Mouse (Mus musculus) embryonic facial prominence, embryonic 15.5 days (tissue): ENCODE measurements around the gene Gba2. TPM values are rescaled to one million over a fixed set of nuclear protein-coding genes. Genes with fewer than 3 reads are reported as not detected.

Experiments
- ATAC-seq: fragments of 200-750 bp; cut with Nextera tagmentation; 2 replicates; pipeline ENCODE4 v1.8.0; 2017; ENCODE audit warnings: low read depth, moderate TSS enrichment; ENCODE audit not compliant: insufficient number of reproducible peaks, low FRiP score, low TSS enrichment
- H3K27ac ChIP-seq: fragments of 300-500 bp; sonication (generic); replicated peaks from 2 replicates; pipeline ENCODE4 v1.5.1; 2015; ENCODE audit warnings: mild to moderate bottlenecking, inconsistent platforms
- H3K27me3 ChIP-seq: fragments of 300-500 bp; sonication (generic); 2 replicates; pipeline ENCODE4 v1.6.1; 2015; ENCODE audit warnings: inconsistent platforms
- H3K36me3 ChIP-seq: fragments of 300-500 bp; sonication (generic); 2 replicates; pipeline ENCODE4 v1.6.1; 2015; ENCODE audit warnings: mild to moderate bottlenecking, inconsistent platforms
- H3K4me1 ChIP-seq: fragments of 300-500 bp; sonication (generic); 2 replicates; pipeline ENCODE4 v1.6.1; 2015; ENCODE audit warnings: inconsistent platforms
- H3K4me2 ChIP-seq: fragments of 300-500 bp; sonication (generic); replicated peaks from 2 replicates; pipeline ENCODE4 v1.6.1; 2015; ENCODE audit warnings: mild to moderate bottlenecking, inconsistent platforms
- H3K4me3 ChIP-seq: fragments of 300-500 bp; sonication (generic); replicated peaks from 2 replicates; pipeline ENCODE4 v1.5.1; 2015; ENCODE audit warnings: mild to moderate bottlenecking, inconsistent platforms
- H3K9ac ChIP-seq: fragments of 300-500 bp; sonication (generic); 2 replicates; pipeline ENCODE4 v1.6.1; 2015; ENCODE audit warnings: inconsistent platforms
- H3K9me3 ChIP-seq: fragments of 300-500 bp; sonication (generic); replicated peaks from 2 replicates; pipeline ENCODE4 v1.6.1; 2016; ENCODE audit warnings: inconsistent platforms
- WGBS: fragments of 180-500 bp; shearing (Covaris S2); methylation state at CpG from one replicate; pipeline ENCODE4 v1.1.7; 2015; 5-methylcytosine and 5-hydroxymethylcytosine counted together
- polyA plus RNA-seq: library from polyadenylated mRNA; unstranded; fragments of >200 nt; fragmentation: Nextera tagmentation; extraction: Ambion mirVana; gene quantifications from 2 replicates; pipeline ENCODE4 v1.2.1, GENCODE M21; 2015

Gene Gba2
- polyA plus RNA-seq, 1 experiment from 2014 or later: 22.3 TPM

- no peak overlapping the region for H3K27ac ChIP-seq
- peaks cover 45% of the 10 kb centered on the region for H3K36me3 ChIP-seq
- peak overlapping the region; percentile 93 for H3K4me2 ChIP-seq
- H3K9ac ChIP-seq: peak overlapping the region; percentile 87; the same call in 1 of the 2 replicates
- no peak for ATAC-seq
- WGBS: 81% methylated on average over 6 of the region's 6 CpGs
- H3K4me1 ChIP-seq: peaks cover 37% of the 10 kb centered on the region
- H3K4me3 ChIP-seq: peak overlapping the region; percentile 92
- H3K9me3 ChIP-seq: no peaks in the 10 kb centered on the region
- H3K27me3 ChIP-seq: no peaks in the 10 kb centered on the region
Measured at GRCm38 (mm10) chr4:43579731-43580130, 1.1 kb upstream of the Gba2 start.

DNA sequence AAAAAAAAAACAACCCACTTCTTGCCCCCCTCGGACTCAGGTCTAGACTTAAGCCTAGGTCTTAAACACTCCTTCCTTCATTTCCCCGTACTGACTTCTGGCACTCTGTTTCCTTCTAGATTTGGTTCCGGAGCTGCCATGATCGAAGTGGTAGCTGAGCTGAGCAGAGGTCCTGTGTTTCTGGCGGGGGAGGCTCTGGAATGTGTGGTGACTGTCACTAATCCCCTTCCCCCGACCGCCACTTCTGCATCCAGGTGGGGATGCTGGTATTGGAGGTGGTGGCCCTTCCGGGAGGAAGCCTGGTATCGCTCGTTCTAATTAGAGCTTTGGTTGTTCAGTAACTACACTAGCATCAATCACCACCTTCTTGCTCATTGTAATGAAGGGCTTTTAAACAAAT is 583 bp upstream of the Gba2 start:
- peak overlapping the region; percentile 91 for H3K27ac ChIP-seq
- peak overlapping the region; percentile 92 for H3K4me3 ChIP-seq
- no peaks in the 10 kb centered on the region for H3K9me3 ChIP-seq
- H3K9ac ChIP-seq: peak overlapping the region; percentile 87
- peaks cover 41% of the 10 kb centered on the region for H3K36me3 ChIP-seq
- no peak for ATAC-seq
- 5% methylated on average over 10 of the region's 10 CpGs for WGBS
- H3K4me1 ChIP-seq: peaks cover 37% of the 10 kb centered on the region
- H3K27me3 ChIP-seq: no peaks in the 10 kb centered on the region
- peak overlapping the region; percentile 93 for H3K4me2 ChIP-seq

DNA sequence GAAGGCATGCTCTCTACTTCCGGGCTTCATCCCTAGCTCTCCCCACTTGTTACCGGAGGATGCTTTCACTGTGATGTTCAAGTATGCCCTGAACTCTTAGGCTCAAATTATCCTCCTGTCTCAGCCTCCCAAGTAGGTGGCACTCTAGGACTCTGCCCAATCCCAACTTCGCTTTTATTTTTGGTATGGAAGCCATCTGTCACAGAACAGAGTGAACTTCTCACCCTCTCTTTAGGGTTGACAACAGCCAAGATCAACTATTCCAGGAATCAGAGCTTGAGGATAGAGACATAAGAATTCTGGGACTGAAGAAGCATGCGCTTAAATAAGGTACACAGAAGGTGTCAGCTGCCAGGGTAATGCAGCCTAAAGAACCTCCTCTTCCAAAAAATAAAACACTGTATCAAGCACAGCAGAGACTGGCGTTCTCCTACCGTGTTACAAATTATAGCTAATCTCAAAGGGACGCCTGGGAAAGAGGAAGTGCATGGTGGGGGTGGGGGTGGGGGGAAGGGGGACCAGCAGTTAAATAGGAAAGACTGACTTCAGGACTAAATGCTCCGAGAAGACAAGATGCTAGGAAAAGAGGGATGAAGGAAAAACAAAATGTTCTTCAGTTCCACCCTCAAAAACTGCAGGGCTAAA is 1.3 kb downstream of the Gba2 start:
- Histone ChIP-seq H3K9ac (peak overlapping the region; percentile 87), H3K4me3 (peak overlapping the region; percentile 92), H3K9me3 (no peaks in the 10 kb centered on the region), H3K4me2 (peak overlapping the region; percentile 93), H3K27me3 (no peaks in the 10 kb centered on the region), H3K36me3 (peaks cover 38% of the 10 kb centered on the region), H3K4me1 (peaks cover 37% of the 10 kb centered on the region), H3K27ac (no peak overlapping the region)
- WGBS: 40% methylated on average over 8 of the region's 8 CpGs
- no peak for ATAC-seq

DNA sequence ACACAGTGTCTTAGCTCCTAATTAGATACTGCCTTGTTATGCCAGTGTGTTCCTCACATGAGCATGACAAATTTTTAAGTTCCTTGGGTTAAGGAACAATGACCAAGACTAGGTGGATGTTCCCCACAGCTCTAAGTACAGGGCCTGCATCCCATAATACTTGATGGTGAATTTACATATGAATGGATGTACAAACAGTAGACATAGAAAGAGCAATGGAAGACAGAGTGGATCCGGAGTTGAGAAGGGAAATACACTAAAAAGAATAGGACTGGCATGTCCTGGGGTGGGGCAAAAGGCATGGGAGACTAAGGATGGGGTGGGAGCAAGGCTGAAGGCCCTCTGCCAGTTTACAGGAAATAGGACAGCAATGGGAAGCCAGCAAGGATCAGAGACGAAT is 3.3 kb downstream of the Gba2 start:
- Histone ChIP-seq H3K27ac (no peak overlapping the region), H3K4me1 (peaks cover 36% of the 10 kb centered on the region), H3K9me3 (no peaks in the 10 kb centered on the region), H3K4me2 (no peak overlapping the region), H3K27me3 (no peaks in the 10 kb centered on the region), H3K4me3 (no peak overlapping the region), H3K9ac (no peak overlapping the region), H3K36me3 (peaks cover 36% of the 10 kb centered on the region)
- ATAC-seq: no peak
- 84% methylated on average over 2 of the region's 2 CpGs for WGBS

GRCm38 (mm10) chr4:43573561-43573960 is 5.1 kb downstream of the Gba2 start:
- Histone ChIP-seq H3K9me3 (no peaks in the 10 kb centered on the region), H3K4me2 (no peak overlapping the region), H3K27me3 (no peaks in the 10 kb centered on the region), H3K9ac (no peak overlapping the region), H3K4me3 (no peak overlapping the region), H3K36me3 (peaks cover 53% of the 10 kb centered on the region), H3K4me1 (peaks cover 25% of the 10 kb centered on the region), H3K27ac (no peak overlapping the region)
- 85% methylated on average over 4 of the region's 4 CpGs for whole genome bisulfite sequencing
- no peak for ATAC-seq

DNA sequence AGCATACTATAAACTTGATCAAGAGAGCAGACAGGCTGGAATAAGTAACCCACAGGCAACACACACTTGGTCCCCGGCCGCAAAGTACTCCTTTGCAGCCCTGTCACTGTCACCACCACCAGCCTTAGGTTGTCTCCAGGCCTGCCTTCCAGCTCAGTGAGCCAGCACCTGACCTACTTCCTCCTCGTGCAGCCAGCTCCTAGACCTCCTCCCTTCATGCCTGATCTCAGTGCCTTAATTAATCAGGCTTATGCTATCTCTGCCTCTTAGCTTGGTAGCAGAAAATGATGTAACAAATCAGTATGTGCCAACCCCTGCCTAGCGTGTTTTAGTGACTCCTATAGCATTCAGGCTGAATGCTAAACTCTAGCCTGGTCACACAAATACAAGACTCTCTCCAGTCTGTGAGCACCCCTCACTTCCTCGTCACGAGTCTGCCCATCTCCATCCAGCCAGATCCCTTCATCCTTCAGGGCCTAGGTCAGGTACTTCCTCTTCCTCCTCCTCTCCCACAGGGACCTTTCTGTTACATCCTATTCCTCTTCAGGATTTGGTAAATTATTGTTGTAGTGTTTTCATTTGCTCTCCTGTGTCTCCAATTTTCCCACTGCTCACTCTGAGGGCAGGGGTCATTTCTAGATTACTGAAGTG is 7.2 kb downstream of the Gba2 start:
- H3K4me3 ChIP-seq: no peak overlapping the region
- H3K27ac ChIP-seq: no peak overlapping the region
- no peak overlapping the region for H3K4me2 ChIP-seq
- H3K4me1 ChIP-seq: peaks cover 10% of the 10 kb centered on the region
- no peak overlapping the region for H3K9ac ChIP-seq
- ATAC-seq: no peak
- H3K36me3 ChIP-seq: peaks cover 73% of the 10 kb centered on the region
- 81% methylated on average over 6 of the region's 6 CpGs for WGBS
- no peaks in the 10 kb centered on the region for H3K9me3 ChIP-seq
- no peaks in the 10 kb centered on the region for H3K27me3 ChIP-seq

DNA sequence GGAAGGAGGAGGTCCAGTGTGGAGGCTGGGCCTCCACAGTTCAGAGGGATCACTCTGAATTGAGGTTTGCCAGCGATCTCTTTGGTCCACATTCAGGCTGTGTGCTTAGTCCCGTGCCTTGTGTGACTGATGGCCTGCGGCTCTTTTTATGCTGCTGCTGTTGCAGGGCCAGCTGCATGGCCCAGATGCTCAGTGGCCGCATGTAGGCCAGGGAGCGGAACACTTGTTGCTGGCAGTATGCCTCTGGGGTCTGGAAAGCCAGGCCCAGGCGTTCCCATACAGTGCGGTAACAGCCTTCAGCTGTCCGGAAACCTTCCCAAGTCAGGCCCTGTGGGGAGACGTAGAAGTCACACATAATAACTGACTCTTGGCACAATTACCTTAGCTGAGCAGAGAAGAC is 11.5 kb downstream of the Gba2 start:
- WGBS: 89% methylated on average over 9 of the region's 9 CpGs
- Histone ChIP-seq H3K4me1 (peaks cover 13% of the 10 kb centered on the region), H3K27ac (no peak overlapping the region), H3K9ac (no peak overlapping the region), H3K9me3 (no peaks in the 10 kb centered on the region), H3K4me2 (no peak overlapping the region), H3K36me3 (peaks cover 79% of the 10 kb centered on the region), H3K4me3 (no peak overlapping the region), H3K27me3 (no peaks in the 10 kb centered on the region)
- no peak for ATAC-seq

DNA sequence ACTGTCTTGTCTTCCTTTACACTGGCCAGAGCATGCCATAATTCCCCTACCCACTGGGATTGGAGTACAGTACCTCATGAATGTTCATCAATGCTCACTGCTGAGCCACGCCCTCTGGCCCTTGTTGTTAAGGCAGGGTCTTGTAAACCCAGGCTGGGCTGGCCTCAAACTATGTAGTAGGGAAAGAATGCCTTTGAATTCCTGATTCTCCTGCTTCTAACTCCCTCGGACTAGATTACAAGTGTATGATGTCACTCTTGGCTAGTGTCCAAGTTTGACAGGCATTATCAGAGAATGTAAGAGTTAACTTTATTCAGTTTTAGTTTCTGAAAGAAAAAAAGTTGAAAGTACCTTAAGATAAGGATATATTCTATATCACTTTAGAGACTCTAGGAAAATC is 14.4 kb downstream of the Gba2 start:
- Histone ChIP-seq H3K27ac (no peak overlapping the region), H3K36me3 (peaks cover 50% of the 10 kb centered on the region), H3K9ac (no peak overlapping the region), H3K27me3 (no peaks in the 10 kb centered on the region), H3K9me3 (no peaks in the 10 kb centered on the region), H3K4me1 (peaks cover 32% of the 10 kb centered on the region), H3K4me3 (no peak overlapping the region), H3K4me2 (no peak overlapping the region)
- no peak for ATAC-seq
- WGBS: 48% methylated on average over 2 of the region's 2 CpGs

- Histone ChIP-seq H3K9ac (peak overlapping the region; percentile 89; the same call in 1 of the 2 replicates), H3K27me3 (no peaks in the 10 kb centered on the region), H3K27ac (no peak overlapping the region), H3K4me3 (peak overlapping the region; percentile 95), H3K4me2 (peak overlapping the region; percentile 84), H3K4me1 (peaks cover 39% of the 10 kb centered on the region), H3K9me3 (no peaks in the 10 kb centered on the region), H3K36me3 (peaks cover 43% of the 10 kb centered on the region)
- ATAC-seq: no peak
- WGBS: 81% methylated on average over 4 of the region's 4 CpGs
Measured at GRCm38 (mm10) chr4:43563601-43563875, 15.1 kb downstream of the Gba2 start.

DNA sequence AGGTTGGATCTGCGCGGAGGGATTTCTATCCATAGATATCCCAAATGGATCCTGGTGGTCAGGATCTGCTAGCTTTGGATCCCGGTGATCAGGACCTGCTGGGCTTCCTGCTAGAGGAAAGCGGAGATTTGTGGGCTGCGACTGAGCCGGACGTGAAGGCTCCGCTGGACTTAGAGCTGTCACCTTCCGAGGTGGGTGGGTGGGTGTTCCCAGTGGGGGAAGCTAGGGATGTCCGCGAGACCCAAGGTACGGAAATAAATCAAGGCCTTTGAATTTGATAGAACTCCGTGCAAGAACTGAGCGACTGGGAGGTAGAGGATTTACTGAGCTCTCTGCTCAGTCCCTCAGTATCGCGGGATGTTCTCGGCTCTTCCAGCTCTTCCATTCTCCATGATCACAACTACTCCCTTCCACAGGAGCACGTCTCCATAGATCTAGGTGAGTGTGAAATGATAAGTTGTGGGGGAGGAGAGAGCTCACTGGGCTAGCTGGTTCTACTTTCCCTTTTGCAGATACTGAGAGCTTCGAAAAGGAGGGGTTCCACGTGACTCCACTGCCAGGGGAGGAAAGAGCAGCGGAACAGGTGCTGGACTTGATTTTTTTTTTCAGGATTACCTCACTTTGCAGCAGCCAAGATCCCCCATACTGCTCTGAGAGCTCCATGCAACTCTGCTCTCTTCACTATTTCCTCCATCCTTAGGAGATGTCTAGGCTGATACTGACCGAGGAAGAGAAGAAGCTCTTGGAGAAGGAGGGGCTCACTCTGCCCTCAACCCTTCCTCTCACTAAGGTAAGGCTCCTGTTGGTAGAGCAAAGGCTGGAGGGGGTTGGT is 15.7 kb downstream of the Gba2 start:
- H3K4me2 ChIP-seq: peak overlapping the region; percentile 84
- peak overlapping the region; percentile 100 for H3K27ac ChIP-seq
- WGBS: 4% methylated on average over 22 of the region's 22 CpGs
- no peaks in the 10 kb centered on the region for H3K9me3 ChIP-seq
- no peak for ATAC-seq
- peaks cover 38% of the 10 kb centered on the region for H3K36me3 ChIP-seq
- H3K27me3 ChIP-seq: no peaks in the 10 kb centered on the region
- H3K4me1 ChIP-seq: peaks cover 44% of the 10 kb centered on the region
- H3K4me3 ChIP-seq: peak overlapping the region; percentile 95
- peak overlapping the region; percentile 89 for H3K9ac ChIP-seq

- Histone ChIP-seq H3K9me3 (no peaks in the 10 kb centered on the region), H3K4me2 (peak within 1 kb of the TSS; percentile 84), H3K36me3 (peaks cover 30% of the 10 kb centered on the region), H3K27me3 (no peaks in the 10 kb centered on the region), H3K4me3 (peak within 1 kb of the TSS; percentile 95), H3K27ac (peak within 1 kb of the TSS; percentile 100), H3K9ac (peak within 1 kb of the TSS; percentile 89), H3K4me1 (peaks cover 52% of the 10 kb centered on the region)
- WGBS: under 1% methylated on average over 62 of the region's 62 CpGs
- ATAC-seq: peak; percentile 93
Measured at GRCm38 (mm10) chr4:43561997-43562768, 16.5 kb downstream of the Gba2 start, which contains the start of the genes Creb3 and Tln1. Gene Creb3, plus strand, starts transcription at chr4:43562332. Gene Tln1, minus strand, starts transcription at chr4:43562691.
